Mouse (Mus musculus): Measurements from ENCODE around the gene Rrn3. TPM values are rescaled to one million over a fixed set of nuclear protein-coding genes. Genes with fewer than 3 reads are reported as not detected.
"Not testable (repeated sequence)": the region's sequence is repeated elsewhere in the genome, so short reads cannot be mapped to it uniquely, and the experiment has no call there.

The Rrn3 gene
- polyA plus RNA-seq, 1 experiment from 2014 or later: 110 TPM

GRCm38 (mm10) chr16:13753986-13754385 lies 26.5 kb upstream of the Rrn3 start:
- peak overlapping the region; percentile 51; the same call in 1 of the 2 replicates for H3K27ac ChIP-seq (replicated peaks)
- H3K36me3 ChIP-seq: no peaks in the 10 kb centered on the region
- H3K9me3 ChIP-seq: no peaks in the 10 kb centered on the region
- H3K4me1 ChIP-seq: peaks cover 18% of the 10 kb centered on the region
- ATAC-seq (replicated peaks): peak; percentile 56
- 0 out of 2 replicates have a peak overlapping the region, but pooled peaks have one; percentile 65 for H3K9ac ChIP-seq (replicated peaks)
- WGBS: 70% methylated on average over 8 of the region's 8 CpGs
- peak overlapping the region; percentile 81 for H3K4me3 ChIP-seq
- no peaks in the 10 kb centered on the region for H3K27me3 ChIP-seq
- peak overlapping the region; percentile 89 for H3K4me2 ChIP-seq (replicated peaks)

DNA sequence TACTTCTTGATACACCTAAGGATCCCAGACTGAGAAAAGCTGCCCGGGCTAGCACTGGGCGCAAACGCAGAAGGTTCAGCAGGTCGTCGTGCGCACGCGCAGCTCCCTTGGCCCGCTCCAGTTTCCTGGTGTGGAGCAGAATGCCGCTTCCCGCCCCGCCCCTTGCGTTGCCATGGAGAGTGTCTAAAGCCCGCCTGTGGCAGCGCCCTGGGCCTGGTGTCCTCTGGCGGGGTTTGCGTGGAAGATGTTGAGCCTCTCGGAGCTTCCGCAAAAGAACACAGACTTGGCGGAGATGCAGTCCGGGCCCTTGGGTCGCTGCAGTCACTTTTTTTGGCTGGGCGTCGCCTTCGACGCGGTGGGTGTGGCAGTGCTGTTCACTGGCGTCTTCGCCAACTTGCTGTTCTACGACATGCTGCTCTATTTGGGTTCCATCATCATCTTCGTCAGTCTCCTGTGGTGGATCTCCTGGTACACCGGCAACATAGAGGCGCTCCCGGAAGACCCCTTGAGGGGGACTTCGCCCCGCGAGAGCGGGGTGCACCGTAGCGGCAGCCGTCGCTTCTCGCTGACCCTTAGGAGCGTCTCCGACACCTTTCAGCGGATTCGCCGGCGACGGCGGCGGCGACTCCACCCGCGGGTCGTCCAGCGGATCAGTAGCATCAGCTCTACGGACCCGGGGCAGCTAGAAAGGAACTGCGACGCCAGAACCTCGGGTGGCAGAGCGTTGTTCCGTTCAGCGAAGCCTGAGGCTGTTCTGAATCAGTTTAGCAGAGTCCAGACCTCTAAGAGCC lies 25.9 kb upstream of the Rrn3 start:
- Histone ChIP-seq H3K4me3 (peak overlapping the region; percentile 81), H3K9ac (replicated peaks) (peak overlapping the region; percentile 65), H3K27ac (replicated peaks) (peak overlapping the region; percentile 51), H3K27me3 (no peaks in the 10 kb centered on the region), H3K4me2 (replicated peaks) (peak overlapping the region; percentile 89), H3K4me1 (peaks cover 18% of the 10 kb centered on the region), H3K9me3 (no peaks in the 10 kb centered on the region), H3K36me3 (no peaks in the 10 kb centered on the region)
- peak; percentile 100 for ATAC-seq (replicated peaks)
- WGBS: under 1% methylated on average over 65 of the region's 65 CpGs

- H3K27me3 ChIP-seq: no peaks in the 10 kb centered on the region
- H3K9ac ChIP-seq (replicated peaks): no peak overlapping the region
- no peaks in the 10 kb centered on the region for H3K9me3 ChIP-seq
- no peak overlapping the region for H3K4me3 ChIP-seq
- WGBS: 96% methylated on average over 2 of the region's 2 CpGs
- no peak for ATAC-seq (replicated peaks)
- no peaks in the 10 kb centered on the region for H3K36me3 ChIP-seq
- H3K4me1 ChIP-seq: peaks cover 18% of the 10 kb centered on the region
- H3K4me2 ChIP-seq (replicated peaks): no peak overlapping the region
- H3K27ac ChIP-seq (replicated peaks): no peak overlapping the region
Measured at GRCm38 (mm10) chr16:13757823-13758222, 22.7 kb upstream of the Rrn3 start.

GRCm38 (mm10) chr16:13762807-13763206 lies 17.7 kb upstream of the Rrn3 start:
- WGBS: 85% methylated on average over 1 of the region's 1 CpGs
- not testable (repeated sequence) for H3K4me2 ChIP-seq (replicated peaks); ATAC-seq (replicated peaks)

GRCm38 (mm10) chr16:13764519-13764918 lies 16.0 kb upstream of the Rrn3 start:
- 80% methylated on average over 3 of the region's 3 CpGs for WGBS
- no peak for ATAC-seq (replicated peaks)
- no peaks in the 10 kb centered on the region for H3K36me3 ChIP-seq
- H3K9ac ChIP-seq (replicated peaks): no peak overlapping the region
- H3K4me3 ChIP-seq: no peak overlapping the region
- H3K27me3 ChIP-seq: no peaks in the 10 kb centered on the region
- H3K4me2 ChIP-seq (replicated peaks): no peak overlapping the region
- H3K9me3 ChIP-seq: no peaks in the 10 kb centered on the region
- H3K4me1 ChIP-seq: no peaks in the 10 kb centered on the region
- no peak overlapping the region for H3K27ac ChIP-seq (replicated peaks)

More at GRCm38 (mm10) chr16:13762807-13763206, 17.7 kb upstream of the Rrn3 start:
- H3K27me3 ChIP-seq; H3K4me1 ChIP-seq; H3K36me3 ChIP-seq; H3K9ac ChIP-seq (replicated peaks); H3K9me3 ChIP-seq; H3K27ac ChIP-seq (replicated peaks); H3K4me3 ChIP-seq: not testable (repeated sequence)

GRCm38 (mm10) chr16:13766367-13766766 lies 14.1 kb upstream of the Rrn3 start:
- Histone ChIP-seq H3K4me3 (no peak overlapping the region), H3K9me3 (no peaks in the 10 kb centered on the region), H3K4me2 (replicated peaks) (no peak overlapping the region), H3K36me3 (no peaks in the 10 kb centered on the region), H3K9ac (replicated peaks) (no peak overlapping the region), H3K27ac (replicated peaks) (no peak overlapping the region), H3K27me3 (no peaks in the 10 kb centered on the region), H3K4me1 (no peaks in the 10 kb centered on the region)
- no peak for ATAC-seq (replicated peaks)

DNA sequence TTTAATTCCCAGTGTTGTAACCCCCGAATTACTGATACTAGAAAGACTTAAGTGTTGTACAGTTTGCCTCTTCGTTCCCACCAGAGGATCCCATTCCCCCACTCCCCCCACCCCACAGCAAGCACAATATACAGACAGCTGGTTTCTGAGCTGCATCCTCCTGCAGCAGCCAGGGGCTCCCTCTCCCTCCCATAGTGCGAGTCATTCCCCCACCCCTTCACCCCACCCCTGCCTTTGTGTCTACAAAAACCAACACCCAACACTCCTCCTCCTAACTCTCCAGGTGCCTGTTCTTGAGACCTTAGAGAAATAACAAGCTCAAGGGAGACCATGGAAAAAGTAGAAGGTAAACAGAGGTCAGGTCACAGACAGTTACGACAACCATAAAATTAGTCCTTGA lies 8.9 kb upstream of the Rrn3 start:
- not testable (repeated sequence) for H3K9me3 ChIP-seq; H3K9ac ChIP-seq (replicated peaks); H3K4me1 ChIP-seq; H3K27me3 ChIP-seq; H3K27ac ChIP-seq (replicated peaks); H3K36me3 ChIP-seq; H3K4me2 ChIP-seq (replicated peaks); ATAC-seq (replicated peaks); H3K4me3 ChIP-seq
- whole genome bisulfite sequencing: 71% methylated on average over 4 of the region's 4 CpGs

GRCm38 (mm10) chr16:13772051-13772450 lies 8.5 kb upstream of the Rrn3 start:
- H3K27ac ChIP-seq (replicated peaks); ATAC-seq (replicated peaks); H3K36me3 ChIP-seq; H3K4me3 ChIP-seq; H3K4me1 ChIP-seq; H3K9ac ChIP-seq (replicated peaks); H3K9me3 ChIP-seq; H3K27me3 ChIP-seq; H3K4me2 ChIP-seq (replicated peaks): not testable (repeated sequence)
- WGBS: 85% methylated on average over 5 of the region's 5 CpGs

DNA sequence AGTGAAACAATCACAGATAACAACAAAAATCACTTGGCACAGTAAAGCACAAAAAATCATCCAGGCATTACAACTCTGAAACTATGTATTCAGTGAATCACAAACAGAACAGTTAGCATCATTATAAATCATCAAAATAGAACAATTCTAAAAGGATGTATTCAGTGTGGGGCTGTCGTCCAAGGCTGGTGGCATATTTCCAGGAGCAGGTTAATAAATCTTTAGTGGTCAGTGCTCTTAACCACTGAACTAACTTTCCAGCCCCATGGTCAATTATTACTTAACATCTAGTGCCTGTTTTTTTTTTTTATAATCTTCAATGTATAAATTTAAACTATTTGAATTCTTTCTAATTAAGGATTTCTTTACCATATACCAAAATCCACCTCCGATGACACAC lies 6.5 kb upstream of the Rrn3 start:
- H3K27me3 ChIP-seq; H3K4me1 ChIP-seq; H3K36me3 ChIP-seq; H3K9ac ChIP-seq (replicated peaks); H3K9me3 ChIP-seq; ATAC-seq (replicated peaks); H3K4me2 ChIP-seq (replicated peaks); H3K27ac ChIP-seq (replicated peaks); H3K4me3 ChIP-seq: not testable (repeated sequence)
- WGBS: 80% methylated on average over 2 of the region's 2 CpGs

GRCm38 (mm10) chr16:13774651-13775050 lies 5.9 kb upstream of the Rrn3 start:
- 89% methylated on average over 3 of the region's 3 CpGs for WGBS
- H3K27me3 ChIP-seq; ATAC-seq (replicated peaks); H3K9ac ChIP-seq (replicated peaks); H3K4me3 ChIP-seq; H3K4me1 ChIP-seq; H3K9me3 ChIP-seq; H3K4me2 ChIP-seq (replicated peaks); H3K36me3 ChIP-seq; H3K27ac ChIP-seq (replicated peaks): not testable (repeated sequence)

DNA sequence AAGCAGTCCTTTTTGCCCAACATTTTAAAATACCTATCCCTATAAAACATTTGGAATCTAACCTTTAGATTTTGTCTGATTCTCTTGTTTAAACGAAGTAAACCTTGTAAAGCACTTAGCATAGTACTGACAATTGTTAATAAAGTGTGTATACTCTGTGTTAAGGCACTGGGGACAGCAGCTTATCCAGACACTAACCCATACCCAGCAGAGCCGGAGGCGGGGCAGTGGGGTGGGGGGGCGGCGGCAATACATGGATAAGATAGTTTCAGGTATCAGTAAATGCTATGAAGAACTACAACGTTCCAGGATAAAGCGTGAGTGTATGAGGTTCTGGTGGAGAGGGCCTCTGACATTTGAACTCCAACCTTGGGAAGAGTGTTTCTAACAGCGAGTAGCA lies 708 bp downstream of the Rrn3 start:
- H3K4me1 ChIP-seq: peaks cover 19% of the 10 kb centered on the region
- peaks cover 26% of the 10 kb centered on the region for H3K36me3 ChIP-seq
- H3K9me3 ChIP-seq: no peaks in the 10 kb centered on the region
- H3K4me2 ChIP-seq (replicated peaks): peak overlapping the region; percentile 44
- 34% methylated on average over 8 of the region's 8 CpGs for WGBS
- no peak overlapping the region for H3K27ac ChIP-seq (replicated peaks)
- H3K4me3 ChIP-seq: peak overlapping the region; percentile 80
- no peaks in the 10 kb centered on the region for H3K27me3 ChIP-seq
- peak overlapping the region; percentile 85 for H3K9ac ChIP-seq (replicated peaks)
- 0 out of 2 replicates have a peak, but pooled peaks have one; percentile 18 for ATAC-seq (replicated peaks)

- H3K36me3 ChIP-seq: peaks cover 70% of the 10 kb centered on the region
- 89% methylated on average over 3 of the region's 3 CpGs for WGBS
Measured at GRCm38 (mm10) chr16:13785932-13786331, 5.4 kb downstream of the Rrn3 start.

GRCm38 (mm10) chr16:13793441-13793840 lies 12.9 kb downstream of the Rrn3 start:
- not testable (repeated sequence) for H3K27ac ChIP-seq (replicated peaks); ATAC-seq (replicated peaks); H3K9me3 ChIP-seq; H3K4me3 ChIP-seq; H3K9ac ChIP-seq (replicated peaks); H3K4me1 ChIP-seq; H3K4me2 ChIP-seq (replicated peaks); H3K27me3 ChIP-seq
- H3K36me3 ChIP-seq: peaks cover 86% of the 10 kb centered on the region
- 93% methylated on average over 2 of the region's 2 CpGs for WGBS

More at GRCm38 (mm10) chr16:13785932-13786331, 5.4 kb downstream of the Rrn3 start:
- Histone ChIP-seq H3K9ac (replicated peaks) (no peak overlapping the region), H3K9me3 (no peaks in the 10 kb centered on the region), H3K27me3 (no peaks in the 10 kb centered on the region), H3K4me2 (replicated peaks) (no peak overlapping the region), H3K4me3 (no peak overlapping the region), H3K27ac (replicated peaks) (no peak overlapping the region), H3K4me1 (peaks cover 13% of the 10 kb centered on the region)
- no peak for ATAC-seq (replicated peaks)

Measured in forebrain, embryonic 15.5 days (tissue).